Mouse (Mus musculus) heart, embryonic 13.5 days (tissue): ENCODE results near the gene Olfr594. TPM values are rescaled to one million over a fixed set of nuclear protein-coding genes. Genes with fewer than 3 reads are reported as not detected.
"Not testable (repeated sequence)": the region's sequence is repeated elsewhere in the genome, so short reads cannot be mapped to it uniquely, and the experiment has no call there.

Source experiments
- ATAC-seq: fragments of 200-750 bp; cut with Nextera tagmentation; 2 replicates; pipeline ENCODE4 v1.8.0; 2017; ENCODE audit warnings: moderate TSS enrichment; ENCODE audit not compliant: insufficient number of reproducible peaks, low FRiP score, low TSS enrichment; ENCODE audit errors: extremely low read depth
- H3K27ac ChIP-seq: fragments of 300-500 bp; sonication (generic); replicated peaks from 2 replicates; pipeline ENCODE4 v1.5.1; 2015; ENCODE audit warnings: moderate library complexity, mild to moderate bottlenecking, inconsistent platforms
- H3K27me3 ChIP-seq: fragments of 300-500 bp; sonication (generic); replicated peaks from 2 replicates; pipeline ENCODE4 v1.6.1; 2015; ENCODE audit warnings: mild to moderate bottlenecking, inconsistent platforms
- H3K36me3 ChIP-seq: fragments of 300-500 bp; sonication (generic); 2 replicates; pipeline ENCODE4 v1.6.1; 2015; ENCODE audit warnings: mild to moderate bottlenecking, inconsistent platforms
- H3K4me1 ChIP-seq: fragments of 300-500 bp; sonication (generic); 2 replicates; pipeline ENCODE4 v1.6.1; 2015; ENCODE audit warnings: inconsistent platforms
- H3K4me2 ChIP-seq: fragments of 300-500 bp; sonication (generic); 2 replicates; pipeline ENCODE4 v1.6.1; 2015; ENCODE audit warnings: inconsistent platforms, mild to moderate bottlenecking, moderate library complexity
- H3K4me3 ChIP-seq: fragments of 300-500 bp; sonication (generic); 2 replicates; pipeline ENCODE4 v1.5.1; 2015; ENCODE audit warnings: moderate library complexity, mild to moderate bottlenecking, inconsistent platforms
- H3K9ac ChIP-seq: fragments of 300-500 bp; sonication (generic); 2 replicates; pipeline ENCODE4 v1.6.1; 2015; ENCODE audit warnings: inconsistent platforms, mild to moderate bottlenecking, moderate library complexity
- H3K9me3 ChIP-seq: fragments of 300-500 bp; sonication (generic); 2 replicates; pipeline ENCODE4 v1.6.1; 2016; ENCODE audit warnings: inconsistent platforms
- WGBS: fragments of 180-500 bp; shearing (Covaris S2); methylation state at CpG from one replicate; pipeline ENCODE4 v1.1.7; 2015; ENCODE audit warnings: mixed read lengths; 5-methylcytosine and 5-hydroxymethylcytosine counted together
- microRNA-seq: library from miRNA; unstranded; fragments of <30 nt; microRNA quantifications from one replicate; pipeline ENCODE4, GENCODE M21; 2016
- polyA plus RNA-seq: library from polyadenylated mRNA; unstranded; fragments of >200 nt; fragmentation: Nextera tagmentation; extraction: Ambion mirVana; gene quantifications from 2 replicates; pipeline ENCODE4 v1.2.1, GENCODE M21; 2015

The Olfr594 gene
- polyA plus RNA-seq: not detected in 2 replicates

DNA sequence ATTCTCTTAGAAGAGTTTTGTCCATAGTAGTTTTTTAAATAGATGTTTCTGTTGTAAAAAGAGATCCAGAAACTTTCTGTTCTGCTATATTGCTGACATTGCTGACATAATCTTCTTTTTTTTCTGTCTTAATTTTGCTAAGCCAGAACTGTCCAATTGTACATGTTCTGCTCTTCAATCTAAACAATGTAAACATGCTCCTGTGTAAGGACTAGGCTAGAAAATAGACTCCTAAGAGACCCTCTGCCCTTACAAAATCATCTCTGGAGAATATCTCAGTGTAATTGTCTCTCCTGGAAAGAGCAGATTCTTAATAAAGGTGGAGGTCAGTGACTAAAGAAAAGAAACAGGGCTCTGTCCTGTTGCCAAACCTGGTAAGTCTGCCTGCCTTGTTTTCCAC lies at the start of gene Olfr594:
Gene Olfr594 (plus strand): TSS at position 301 of the 400 bp plus-strand sequence.
- Histone ChIP-seq H3K4me3 (no peak within 1 kb of the TSS), H3K27me3 (no peaks in the 10 kb centered on the region), H3K36me3 (no peaks in the 10 kb centered on the region), H3K9ac (no peak within 1 kb of the TSS), H3K9me3 (no peaks in the 10 kb centered on the region), H3K27ac (no peak within 1 kb of the TSS), H3K4me2 (no peak within 1 kb of the TSS), H3K4me1 (no peaks in the 10 kb centered on the region)
- ATAC-seq: no peak

DNA sequence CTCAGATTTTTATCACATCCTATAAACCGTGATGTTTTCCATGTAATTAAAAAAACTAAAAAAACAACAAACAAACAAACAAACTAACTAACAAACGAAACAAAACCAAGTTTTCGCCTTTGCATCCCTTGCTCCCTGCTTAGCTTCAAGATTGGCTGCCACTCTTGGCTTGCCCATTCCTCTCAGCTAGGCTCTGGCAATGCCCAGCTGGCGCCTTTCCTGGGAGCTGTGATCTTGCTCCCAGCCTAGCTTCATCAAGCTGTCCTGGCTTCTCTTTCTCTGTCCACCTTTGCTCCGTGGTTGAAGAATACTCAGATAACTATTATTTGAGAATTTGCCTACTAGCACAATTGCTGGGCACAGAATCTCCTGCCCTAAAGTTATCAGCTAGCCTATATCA lies 47.1 kb upstream of the Olfr594 start:
- Histone ChIP-seq H3K36me3 (no peaks in the 10 kb centered on the region), H3K27ac (no peak overlapping the region), H3K4me3 (no peak overlapping the region), H3K4me2 (no peak overlapping the region), H3K4me1 (no peaks in the 10 kb centered on the region), H3K9me3 (0 out of 2 replicates have a peak, but pooled peaks cover 7% of the 10 kb centered on the region), H3K9ac (no peak overlapping the region), H3K27me3 (no peaks in the 10 kb centered on the region)
- WGBS: 70% methylated on average over 5 of the region's 5 CpGs
- ATAC-seq: no peak

DNA sequence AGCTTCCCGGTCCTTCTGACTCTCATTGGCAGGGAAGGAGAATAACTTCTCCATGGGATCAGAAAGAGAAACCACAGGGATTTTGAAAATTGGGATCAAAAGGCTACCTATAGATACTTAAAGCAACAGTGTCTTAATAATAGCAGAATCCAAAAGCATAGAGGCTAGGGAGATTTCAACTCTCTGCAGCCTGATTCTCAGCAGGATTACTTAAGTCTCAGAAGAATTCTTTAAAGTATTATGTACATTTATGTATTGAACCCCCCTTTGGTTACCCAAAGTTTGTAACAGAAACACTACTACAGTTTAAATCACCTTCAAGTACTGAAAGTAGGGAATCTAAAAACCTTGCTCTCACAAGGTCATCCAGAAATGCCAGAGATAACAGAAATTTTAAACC lies 38.6 kb upstream of the Olfr594 start, which contains the start of gene Olfr591:
Gene Olfr591 (minus strand): TSS at position 101 of the 400 bp plus-strand sequence.
- H3K36me3 ChIP-seq: no peaks in the 10 kb centered on the region
- H3K9me3 ChIP-seq: peaks cover 11% of the 10 kb centered on the region
- H3K27ac ChIP-seq: no peak within 1 kb of the TSS
- ATAC-seq: no peak
- no peak within 1 kb of the TSS for H3K4me2 ChIP-seq
- H3K27me3 ChIP-seq: no peaks in the 10 kb centered on the region
- no peak within 1 kb of the TSS for H3K9ac ChIP-seq
- no peak within 1 kb of the TSS for H3K4me3 ChIP-seq
- WGBS: 56% methylated on average over 1 of the region's 1 CpGs
- no peaks in the 10 kb centered on the region for H3K4me1 ChIP-seq

DNA sequence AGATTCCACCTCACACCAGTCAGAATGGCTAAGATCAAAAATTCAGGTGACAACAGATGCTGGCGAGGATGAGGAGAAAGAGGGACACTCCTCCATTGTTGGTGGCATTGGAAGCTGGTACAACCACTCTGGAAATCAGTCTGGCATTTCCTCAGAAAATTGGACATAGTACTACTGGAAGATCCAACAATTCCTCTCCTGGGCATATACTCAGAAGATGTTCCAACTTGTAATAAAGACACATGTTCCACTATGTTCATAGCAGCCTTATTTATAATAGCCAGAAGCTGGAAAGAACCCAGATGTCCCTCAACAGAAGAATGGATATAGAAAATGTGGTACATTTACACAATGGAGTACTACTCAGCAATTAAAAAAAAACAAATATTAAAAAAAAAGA lies 32.3 kb upstream of the Olfr594 start, which contains the start of gene Olfr592:
Gene Olfr592 (plus strand): TSS at position 301 of the 400 bp plus-strand sequence.
- not testable (repeated sequence) for H3K27ac ChIP-seq, H3K4me1 ChIP-seq, H3K27me3 ChIP-seq, H3K36me3 ChIP-seq, H3K9ac ChIP-seq, H3K4me3 ChIP-seq, ATAC-seq, H3K4me2 ChIP-seq
- peaks cover 14% of the 10 kb centered on the region for H3K9me3 ChIP-seq
- 48% methylated on average over 1 of the region's 1 CpGs for WGBS

DNA sequence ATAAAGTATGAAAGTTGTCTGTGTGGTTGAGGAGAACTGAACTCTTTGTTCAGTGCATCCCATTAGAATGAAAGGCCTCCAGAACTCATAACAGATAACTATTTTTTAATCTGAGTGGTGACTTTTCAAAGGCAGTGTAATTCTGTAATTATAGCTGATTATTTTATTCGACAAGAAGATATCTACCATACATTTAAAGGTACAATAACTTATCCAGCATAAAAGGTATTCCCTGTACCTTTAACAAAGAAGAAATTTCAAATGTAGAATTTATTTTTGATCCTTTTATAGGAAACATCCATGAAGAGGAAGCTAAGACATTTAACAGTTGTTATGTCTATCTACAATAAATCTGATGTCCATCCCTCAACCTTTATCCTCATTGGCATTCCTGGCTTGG lies 5.2 kb upstream of the Olfr594 start, which contains the start of gene Olfr593:
Gene Olfr593 (plus strand): TSS at position 301 of the 400 bp plus-strand sequence.
- H3K36me3 ChIP-seq: no peaks in the 10 kb centered on the region
- H3K4me3 ChIP-seq: no peak within 1 kb of the TSS
- H3K4me2 ChIP-seq: no peak within 1 kb of the TSS
- H3K27ac ChIP-seq: no peak within 1 kb of the TSS
- H3K9me3 ChIP-seq: no peaks in the 10 kb centered on the region
- no peaks in the 10 kb centered on the region for H3K27me3 ChIP-seq
- no peaks in the 10 kb centered on the region for H3K4me1 ChIP-seq
- WGBS: 71% methylated on average over 1 of the region's 1 CpGs
- no peak within 1 kb of the TSS for H3K9ac ChIP-seq
- ATAC-seq: no peak

DNA sequence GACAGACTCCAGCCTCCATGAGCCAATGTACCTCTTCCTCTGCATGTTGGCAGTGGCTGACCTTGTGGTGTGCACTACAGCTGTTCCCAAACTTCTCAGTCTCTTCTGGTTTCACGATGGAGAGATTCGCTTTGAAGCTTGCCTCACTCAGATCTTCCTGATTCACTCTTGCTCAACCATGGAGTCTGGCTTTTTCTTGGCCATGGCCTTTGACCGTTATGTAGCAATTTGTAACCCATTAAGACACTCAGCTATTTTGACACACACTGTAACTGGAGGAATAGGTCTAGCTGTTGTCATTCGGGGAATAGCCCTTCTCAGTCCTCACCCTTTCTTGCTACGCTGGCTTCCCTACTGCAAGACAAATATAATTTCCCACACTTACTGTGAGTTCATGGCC lies 4.7 kb upstream of the Olfr594 start:
- not testable (repeated sequence) for H3K27me3 ChIP-seq, H3K27ac ChIP-seq, H3K4me1 ChIP-seq, H3K9ac ChIP-seq, H3K36me3 ChIP-seq, H3K4me3 ChIP-seq, H3K9me3 ChIP-seq, ATAC-seq, H3K4me2 ChIP-seq
- WGBS: 78% methylated on average over 5 of the region's 5 CpGs

DNA sequence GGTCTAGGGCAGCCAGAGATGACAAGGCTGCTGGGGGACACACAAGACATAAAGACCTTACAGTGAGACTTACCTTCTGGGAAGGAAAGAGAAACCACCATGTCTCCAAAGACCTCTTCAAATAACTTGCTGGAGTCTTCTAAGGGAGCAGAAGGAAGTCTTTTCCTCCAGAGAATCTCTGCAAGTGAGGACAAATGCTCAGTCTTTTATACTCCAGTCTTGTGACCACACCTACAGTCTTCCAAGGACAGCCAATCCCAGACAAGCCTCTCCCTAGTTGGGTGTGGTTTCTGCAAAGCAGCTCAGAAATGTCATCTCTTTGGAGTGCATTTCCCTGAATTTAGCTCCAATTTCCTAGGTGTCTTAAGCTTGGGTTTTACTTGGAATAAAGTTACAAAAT lies 35.6 kb downstream of the Olfr594 start, which contains the start of gene Usp17ld:
Gene Usp17ld (minus strand): TSS at position 101 of the 400 bp plus-strand sequence.
- H3K4me1 ChIP-seq, H3K9ac ChIP-seq, H3K9me3 ChIP-seq, H3K36me3 ChIP-seq, H3K4me3 ChIP-seq, ATAC-seq, H3K27me3 ChIP-seq, H3K27ac ChIP-seq, H3K4me2 ChIP-seq: not testable (repeated sequence)

Small RNAs within 50 kb of the gene (microRNA-seq; reads per million reads assigned to microRNA genes)
- not detected for gene Gm23550
- gene Gm25171: not detected

Other genes starting within 250 kb of the Olfr594 start
- not detected in 2 replicates for gene Olfr577, start 241.1 kb upstream of the Olfr594 start, polyA plus RNA-seq
- not detected in 2 replicates for gene Olfr578, start 227.7 kb upstream of the Olfr594 start, polyA plus RNA-seq
- not detected in 2 replicates for gene Olfr582, start 179.0 kb upstream of the Olfr594 start, polyA plus RNA-seq
- gene Olfr583, start 165.7 kb upstream of the Olfr594 start, polyA plus RNA-seq: not detected in 2 replicates
- not detected in 2 replicates for gene Olfr584, start 135.1 kb upstream of the Olfr594 start, polyA plus RNA-seq
- not detected in 2 replicates for gene Olfr585, start 119.3 kb upstream of the Olfr594 start, polyA plus RNA-seq
- gene Olfr586, start 91.4 kb upstream of the Olfr594 start, polyA plus RNA-seq: not detected in 2 replicates
- not detected in 2 replicates for gene Olfr588-ps1, start 76.1 kb upstream of the Olfr594 start, polyA plus RNA-seq
- gene Olfr589, start 60.6 kb upstream of the Olfr594 start, polyA plus RNA-seq: not detected in 2 replicates
- gene Olfr591, start 38.7 kb upstream of the Olfr594 start, polyA plus RNA-seq: not detected in 2 replicates
- not detected in 2 replicates for gene Olfr592, start 32.2 kb upstream of the Olfr594 start, polyA plus RNA-seq
- not detected in 2 replicates for gene Olfr593, start 5.1 kb upstream of the Olfr594 start, polyA plus RNA-seq
- not detected in 2 replicates for gene Usp17ld, start 35.5 kb downstream of the Olfr594 start, polyA plus RNA-seq
- not detected in 2 replicates for gene Olfr596, start 88.7 kb downstream of the Olfr594 start, polyA plus RNA-seq
- gene Olfr597, start 99.3 kb downstream of the Olfr594 start, polyA plus RNA-seq: not detected in 2 replicates
- gene Olfr598, start 106.6 kb downstream of the Olfr594 start, polyA plus RNA-seq: not detected in 2 replicates
- not detected in 2 replicates for gene Olfr599, start 118.9 kb downstream of the Olfr594 start, polyA plus RNA-seq
- gene Olfr600, start 132.7 kb downstream of the Olfr594 start, polyA plus RNA-seq: not detected in 2 replicates
- gene Olfr601, start 145.7 kb downstream of the Olfr594 start, polyA plus RNA-seq: not detected in 2 replicates
- not detected in 2 replicates for gene Olfr603, start 169.2 kb downstream of the Olfr594 start, polyA plus RNA-seq
- not detected in 2 replicates for gene Usp17lc, start 198.1 kb downstream of the Olfr594 start, polyA plus RNA-seq
- gene Olfr605, start 228.4 kb downstream of the Olfr594 start, polyA plus RNA-seq: not detected in 2 replicates
- gene Olfr606, start 232.1 kb downstream of the Olfr594 start, polyA plus RNA-seq: not detected in 2 replicates
- gene Olfr607, start 247.2 kb downstream of the Olfr594 start, polyA plus RNA-seq: 0.17 and 0.21 TPM in 2 replicates